Mouse (Mus musculus) liver, embryonic 14.5 days (tissue): ENCODE results near the gene Tmem82. TPM values are rescaled to one million over a fixed set of nuclear protein-coding genes. Genes with fewer than 3 reads are reported as not detected.

Experiments
- ATAC-seq: fragments of 200-750 bp; cut with Nextera tagmentation; 2 replicates; pipeline ENCODE4 v1.8.0; 2017; ENCODE audit warnings: moderate number of reproducible peaks, mild to moderate bottlenecking, moderate library complexity; ENCODE audit not compliant: insufficient read depth
- DNase-seq, 3 experiments: peaks; one replicate each; pipeline ENCODE4 v3.0.0-alpha.2; 2012 to 2013; ENCODE audit warnings: low read depth in 3 of 3, low spot score in 3 of 3
- H3K27ac ChIP-seq: fragments of 300-500 bp; sonication (generic); 2 replicates; pipeline ENCODE4 v1.5.1; 2014; ENCODE audit warnings: moderate library complexity, mild to moderate bottlenecking, control low read depth, inconsistent platforms
- H3K27me3 ChIP-seq: fragments of 300-500 bp; sonication (generic); 2 replicates; pipeline ENCODE4 v1.6.1; 2014; ENCODE audit warnings: mild to moderate bottlenecking, low read length, moderate library complexity; ENCODE audit not compliant: control insufficient read depth, insufficient read depth
- H3K36me3 ChIP-seq: fragments of 300-500 bp; sonication (generic); replicated peaks from 2 replicates; pipeline ENCODE4 v1.6.1; 2014; ENCODE audit warnings: low read depth; ENCODE audit not compliant: control insufficient read depth, insufficient read depth
- H3K4me1 ChIP-seq, 2 experiments: fragments of 200-500 bp in 1 of 2; fragments of 300-500 bp in 1 of 2; sonication (generic) in 1 of 2; replicated peaks; 2 replicates each; pipeline ENCODE4 v1.6.1; 2012 to 2014; ENCODE audit warnings: antibody characterized with exemption in 1 of 2, inconsistent platforms in 1 of 2, low read length in 1 of 2; ENCODE audit not compliant: control insufficient read depth in 2 of 2, insufficient read depth in 2 of 2
- H3K4me2 ChIP-seq: fragments of 300-500 bp; sonication (generic); 2 replicates; pipeline ENCODE4 v1.6.1; 2014; ENCODE audit warnings: low read depth, mild to moderate bottlenecking, control low read depth, moderate library complexity
- H3K4me3 ChIP-seq, 2 experiments: fragments of 200-500 bp in 1 of 2; fragments of 300-500 bp in 1 of 2; sonication (generic) in 1 of 2; 2 replicates each; pipeline ENCODE4 v1.5.1; 2012 to 2014; ENCODE audit warnings: low read depth in 2 of 2, low read length in 2 of 2, mild to moderate bottlenecking in 2 of 2, control low read depth in 1 of 2, inconsistent platforms in 1 of 2, moderate library complexity in 1 of 2; ENCODE audit not compliant: insufficient read depth in 1 of 2
- H3K9ac ChIP-seq: fragments of 300-500 bp; sonication (generic); replicated peaks from 2 replicates; pipeline ENCODE4 v1.6.1; 2014; ENCODE audit warnings: mild to moderate bottlenecking, control low read depth, moderate library complexity
- H3K9me3 ChIP-seq: fragments of 300-500 bp; sonication (generic); 2 replicates; pipeline ENCODE4 v1.6.1; 2016; ENCODE audit warnings: low read length, mixed read lengths; ENCODE audit not compliant: control insufficient read depth
- CTCF ChIP-seq: IDR thresholded peaks from 2 replicates; pipeline ENCODE4 v1.5.1; 2016; ENCODE audit warnings: antibody characterized with exemption, low read depth, control low read depth
- EP300 ChIP-seq: IDR thresholded peaks from 2 replicates; pipeline ENCODE4 v1.6.1; 2016; ENCODE audit warnings: antibody characterized with exemption, low read depth
- WGBS: fragments of 180-500 bp; shearing (Covaris S2); extraction: QIAGEN DNeasy Blood & Tissue Kit; methylation state at CpG from one replicate; pipeline ENCODE4 v1.1.7; 2014; ENCODE audit not compliant: insufficient replicate concordance; 5-methylcytosine and 5-hydroxymethylcytosine counted together
- polyA plus RNA-seq, 2 experiments: library from polyadenylated mRNA; depleted of rRNA in 1 of 2; stranded (reverse) in 1 of 2; unstranded in 1 of 2; fragments of >200 nt; fragmentation: Nextera tagmentation in 1 of 2; extraction: Ambion mirVana in 1 of 2; gene quantifications; 2 replicates each; pipeline versions ENCODE4 v1.2.1 to v1.2.3; 2012 to 2014

Tmem82 gene
- polyA plus RNA-seq, 2 experiments = 2.1 to 2.2 TPM

- DNase-seq (no peak), ATAC-seq (no peak)
- H3K4me3 ChIP-seq = no peak overlapping the region
- no peaks in the 10 kb centered on the region for H3K9me3 ChIP-seq
- no peak overlapping the region for H3K27ac ChIP-seq
- no peaks in the 10 kb centered on the region for H3K4me1 ChIP-seq
- TF ChIP-seq CTCF = no peak
- H3K9ac ChIP-seq = no peak overlapping the region
- WGBS = 71% methylated on average over 6 of the region's 6 CpGs
- H3K4me2 ChIP-seq = no peak overlapping the region
- H3K27me3 ChIP-seq = no peaks in the 10 kb centered on the region
- no peaks in the 10 kb centered on the region for H3K36me3 ChIP-seq
Observed at GRCm38 (mm10) chr4:141649244-141649643, 30.8 kb upstream of the Tmem82 start.

GRCm38 (mm10) chr4:141648262-141648661, 29.8 kb upstream of the Tmem82 start:
- Histone ChIP-seq H3K9ac (no peak overlapping the region), H3K27me3 (no peaks in the 10 kb centered on the region), H3K27ac (no peak overlapping the region), H3K4me1 (no peaks in the 10 kb centered on the region), H3K9me3 (no peaks in the 10 kb centered on the region), H3K4me3 (no peak overlapping the region), H3K36me3 (no peaks in the 10 kb centered on the region), H3K4me2 (no peak overlapping the region)
- DNase-seq = no peak
- no peak for TF ChIP-seq EP300
- TF ChIP-seq CTCF = no peak
- ATAC-seq = no peak
- 75% methylated on average over 5 of the region's 5 CpGs for WGBS

- no peak overlapping the region for H3K9ac ChIP-seq
- H3K27ac ChIP-seq = no peak overlapping the region
- ATAC-seq (no peak), DNase-seq (no peak)
- no peaks in the 10 kb centered on the region for H3K4me1 ChIP-seq
- TF ChIP-seq CTCF = no peak
- no peak for TF ChIP-seq EP300
- H3K36me3 ChIP-seq = no peaks in the 10 kb centered on the region
- H3K4me2 ChIP-seq = no peak overlapping the region
- H3K9me3 ChIP-seq = no peaks in the 10 kb centered on the region
- no peak overlapping the region for H3K4me3 ChIP-seq
- 81% methylated on average over 3 of the region's 3 CpGs for WGBS
- no peaks in the 10 kb centered on the region for H3K27me3 ChIP-seq
Observed at GRCm38 (mm10) chr4:141647187-141647586, 28.8 kb upstream of the Tmem82 start.

- no peak for TF ChIP-seq CTCF
- TF ChIP-seq EP300 = no peak
- no peak overlapping the region for H3K27ac ChIP-seq
- no peak overlapping the region for H3K4me3 ChIP-seq
- WGBS = 82% methylated on average over 8 of the region's 8 CpGs
- H3K9ac ChIP-seq = no peak overlapping the region
- no peaks in the 10 kb centered on the region for H3K36me3 ChIP-seq
- H3K4me1 ChIP-seq = no peaks in the 10 kb centered on the region
- no peaks in the 10 kb centered on the region for H3K9me3 ChIP-seq
- H3K4me2 ChIP-seq = no peak overlapping the region
- ATAC-seq (no peak), DNase-seq (no peak)
- no peaks in the 10 kb centered on the region for H3K27me3 ChIP-seq
Observed at GRCm38 (mm10) chr4:141645988-141646387, 27.6 kb upstream of the Tmem82 start.

- H3K9ac ChIP-seq = no peak overlapping the region
Observed at GRCm38 (mm10) chr4:141643118-141643855, 24.9 kb upstream of the Tmem82 start.

More at GRCm38 (mm10) chr4:141643118-141643855, 24.9 kb upstream of the Tmem82 start:
- Histone ChIP-seq H3K9me3 (no peaks in the 10 kb centered on the region), H3K27me3 (no peaks in the 10 kb centered on the region), H3K4me1 (no peaks in the 10 kb centered on the region), H3K36me3 (no peaks in the 10 kb centered on the region), H3K4me2 (no peak overlapping the region), H3K27ac (no peak overlapping the region), H3K4me3 (no peak overlapping the region)
- DNase-seq (no peak), ATAC-seq (no peak)
- TF ChIP-seq EP300 = no peak
- no peak for TF ChIP-seq CTCF
- 69% methylated on average over 7 of the region's 7 CpGs for WGBS
